Mouse (Mus musculus) midbrain, embryonic 16.5 days (tissue): ENCODE data around the gene P2ry14. TPM values are rescaled to one million over a fixed set of nuclear protein-coding genes. Genes with fewer than 3 reads are reported as not detected.

Source experiments
- ATAC-seq: fragments of 200-750 bp; cut with Nextera tagmentation; 2 replicates; pipeline ENCODE4 v1.8.0; 2017; ENCODE audit warnings: moderate TSS enrichment
- H3K27ac ChIP-seq: fragments of 300-500 bp; sonication (generic); 2 replicates; pipeline ENCODE4 v1.5.1; 2014; ENCODE audit warnings: mild to moderate bottlenecking, low read length, mixed read lengths
- H3K27me3 ChIP-seq: fragments of 300-500 bp; sonication (generic); 2 replicates; pipeline ENCODE4 v1.6.1; 2014; ENCODE audit warnings: low read depth, low read length, mixed read lengths; ENCODE audit not compliant: control insufficient read depth, insufficient read depth
- H3K36me3 ChIP-seq: fragments of 300-500 bp; sonication (generic); 2 replicates; pipeline ENCODE4 v1.6.1; 2014; ENCODE audit warnings: mild to moderate bottlenecking, low read length, moderate library complexity, mixed read lengths; ENCODE audit not compliant: control insufficient read depth, insufficient read depth
- H3K4me1 ChIP-seq: fragments of 300-500 bp; sonication (generic); 2 replicates; pipeline ENCODE4 v1.6.1; 2014; ENCODE audit warnings: mild to moderate bottlenecking, low read length, mixed read lengths; ENCODE audit not compliant: control insufficient read depth, insufficient read depth
- H3K4me2 ChIP-seq: fragments of 300-500 bp; sonication (generic); 2 replicates; pipeline ENCODE4 v1.6.1; 2014; ENCODE audit warnings: mild to moderate bottlenecking, low read length, mixed read lengths
- H3K4me3 ChIP-seq: fragments of 300-500 bp; sonication (generic); 2 replicates; pipeline ENCODE4 v1.5.1; 2014; ENCODE audit warnings: low read depth, mild to moderate bottlenecking, low read length, moderate library complexity, mixed read lengths
- H3K9ac ChIP-seq: fragments of 300-500 bp; sonication (generic); 2 replicates; pipeline ENCODE4 v1.6.1; 2014; ENCODE audit warnings: low read depth, low read length, mixed read lengths
- H3K9me3 ChIP-seq: fragments of 300-500 bp; sonication (generic); replicated peaks from 2 replicates; pipeline ENCODE4 v1.6.1; 2014; ENCODE audit warnings: mild to moderate bottlenecking, low read length, mixed read lengths; ENCODE audit not compliant: control insufficient read depth, poor library complexity, severe bottlenecking
- WGBS: fragments of 180-500 bp; shearing (Covaris S2); extraction: QIAGEN DNeasy Blood & Tissue Kit; methylation state at CpG from one replicate; pipeline ENCODE4 v1.1.7; 2014; 5-methylcytosine and 5-hydroxymethylcytosine counted together
- polyA plus RNA-seq: library from polyadenylated mRNA; unstranded; fragments of >200 nt; fragmentation: Nextera tagmentation; extraction: Ambion mirVana; gene quantifications from 2 replicates; pipeline ENCODE4 v1.2.1, GENCODE M21; 2015

The P2ry14 gene
- polyA plus RNA-seq, 1 experiment from 2014 or later, result 4.7 TPM

GRCm38 (mm10) chr3:59138946-59139468 is 14.4 kb downstream of the P2ry14 start:
- no peaks in the 10 kb centered on the region for H3K36me3 ChIP-seq
- H3K9me3 ChIP-seq, result no peaks in the 10 kb centered on the region
- H3K4me3 ChIP-seq, result no peak overlapping the region
- no peak for ATAC-seq
- H3K4me1 ChIP-seq, result no peaks in the 10 kb centered on the region
- H3K27me3 ChIP-seq, result no peaks in the 10 kb centered on the region
- no peak overlapping the region for H3K27ac ChIP-seq
- WGBS, result 77% methylated on average over 12 of the region's 12 CpGs
- H3K9ac ChIP-seq, result no peak overlapping the region
- no peak overlapping the region for H3K4me2 ChIP-seq

GRCm38 (mm10) chr3:59135911-59136653 is 17.3 kb downstream of the P2ry14 start:
- Histone ChIP-seq H3K4me2 (no peak overlapping the region), H3K36me3 (no peaks in the 10 kb centered on the region), H3K4me1 (no peaks in the 10 kb centered on the region), H3K27me3 (no peaks in the 10 kb centered on the region), H3K27ac (no peak overlapping the region), H3K9ac (no peak overlapping the region), H3K4me3 (no peak overlapping the region), H3K9me3 (no peaks in the 10 kb centered on the region)
- peak; percentile 39; the same call in 1 of the 2 replicates for ATAC-seq
- WGBS, result 75% methylated on average over 5 of the region's 5 CpGs

- Histone ChIP-seq H3K9me3 (no peaks in the 10 kb centered on the region), H3K4me3 (no peak overlapping the region), H3K4me1 (no peaks in the 10 kb centered on the region), H3K36me3 (no peaks in the 10 kb centered on the region), H3K27me3 (no peaks in the 10 kb centered on the region), H3K9ac (no peak overlapping the region), H3K4me2 (no peak overlapping the region), H3K27ac (no peak overlapping the region)
- ATAC-seq, result no peak
- WGBS, result 93% methylated on average over 5 of the region's 5 CpGs
These were observed 20.2 kb downstream of the P2ry14 start for GRCm38 (mm10) chr3:59133189-59133588.

- Histone ChIP-seq H3K4me3 (no peak overlapping the region), H3K4me2 (no peak overlapping the region), H3K27me3 (no peaks in the 10 kb centered on the region), H3K9me3 (no peaks in the 10 kb centered on the region), H3K36me3 (no peaks in the 10 kb centered on the region), H3K4me1 (no peaks in the 10 kb centered on the region), H3K27ac (no peak overlapping the region), H3K9ac (no peak overlapping the region)
- 89% methylated on average over 4 of the region's 4 CpGs for WGBS
- ATAC-seq, result no peak
These were observed 21.5 kb downstream of the P2ry14 start for GRCm38 (mm10) chr3:59131966-59132365.

- Histone ChIP-seq H3K4me1 (no peaks in the 10 kb centered on the region), H3K4me2 (no peak overlapping the region), H3K27ac (no peak overlapping the region), H3K4me3 (no peak overlapping the region), H3K9ac (no peak overlapping the region), H3K27me3 (no peaks in the 10 kb centered on the region), H3K36me3 (no peaks in the 10 kb centered on the region), H3K9me3 (no peaks in the 10 kb centered on the region)
- 80% methylated on average over 4 of the region's 4 CpGs for WGBS
- ATAC-seq, result no peak
These were observed 22.3 kb downstream of the P2ry14 start for GRCm38 (mm10) chr3:59131081-59131480.

GRCm38 (mm10) chr3:59130431-59130830 is 23.0 kb downstream of the P2ry14 start:
- Histone ChIP-seq H3K9ac (no peak overlapping the region), H3K27ac (no peak overlapping the region), H3K4me3 (no peak overlapping the region), H3K4me1 (no peaks in the 10 kb centered on the region), H3K27me3 (no peaks in the 10 kb centered on the region), H3K36me3 (no peaks in the 10 kb centered on the region), H3K4me2 (no peak overlapping the region), H3K9me3 (no peaks in the 10 kb centered on the region)
- 62% methylated on average over 8 of the region's 8 CpGs for WGBS
- no peak for ATAC-seq

- Histone ChIP-seq H3K27me3 (no peaks in the 10 kb centered on the region), H3K4me2 (no peak overlapping the region), H3K4me1 (no peaks in the 10 kb centered on the region), H3K9ac (no peak overlapping the region), H3K4me3 (no peak overlapping the region), H3K36me3 (no peaks in the 10 kb centered on the region), H3K27ac (no peak overlapping the region), H3K9me3 (no peaks in the 10 kb centered on the region)
- WGBS, result 91% methylated on average over 3 of the region's 3 CpGs
- no peak for ATAC-seq
These were observed 23.9 kb downstream of the P2ry14 start for GRCm38 (mm10) chr3:59129547-59129946.

- Histone ChIP-seq H3K9me3 (no peaks in the 10 kb centered on the region), H3K9ac (no peak overlapping the region), H3K27me3 (no peaks in the 10 kb centered on the region), H3K4me3 (no peak overlapping the region), H3K4me2 (no peak overlapping the region), H3K36me3 (no peaks in the 10 kb centered on the region), H3K27ac (no peak overlapping the region), H3K4me1 (no peaks in the 10 kb centered on the region)
- ATAC-seq, result no peak
- 80% methylated on average over 20 of the region's 20 CpGs for WGBS
These were observed 24.7 kb downstream of the P2ry14 start for GRCm38 (mm10) chr3:59128681-59129080.

GRCm38 (mm10) chr3:59125783-59126555 is 27.4 kb downstream of the P2ry14 start:
- no peak for ATAC-seq
- 71% methylated on average over 7 of the region's 7 CpGs for WGBS
- no peak overlapping the region for H3K9ac ChIP-seq
- no peaks in the 10 kb centered on the region for H3K9me3 ChIP-seq
- H3K27me3 ChIP-seq, result no peaks in the 10 kb centered on the region
- no peaks in the 10 kb centered on the region; the same call in 1 of the 2 replicates for H3K4me1 ChIP-seq
- no peak overlapping the region for H3K27ac ChIP-seq
- no peaks in the 10 kb centered on the region for H3K36me3 ChIP-seq
- H3K4me3 ChIP-seq, result no peak overlapping the region
- H3K4me2 ChIP-seq, result no peak overlapping the region
